Mouse (Mus musculus) erythroblast, embryonic 14.5 days (primary cell): ENCODE data around the gene Bmpr1b. TPM values are rescaled to one million over a fixed set of nuclear protein-coding genes. Genes with fewer than 3 reads are reported as not detected.

Experiments used
- H3K27me3 ChIP-seq: 2 replicates; pipeline ENCODE4 v1.6.1; 2012; ENCODE audit warnings: inconsistent platforms; ENCODE audit not compliant: control insufficient read depth
- H3K36me3 ChIP-seq: 2 replicates; pipeline ENCODE4 v1.6.1; 2012; ENCODE audit warnings: mild to moderate bottlenecking, inconsistent platforms; ENCODE audit not compliant: control insufficient read depth
- H3K4me1 ChIP-seq: 2 replicates; pipeline ENCODE4 v1.6.1; 2012; ENCODE audit warnings: inconsistent platforms; ENCODE audit not compliant: control insufficient read depth
- H3K4me3 ChIP-seq: replicated peaks from 2 replicates; pipeline ENCODE3; 2012; ENCODE audit warnings: moderate library complexity, mild to moderate bottlenecking, inconsistent platforms
- H3K9me3 ChIP-seq: 2 replicates; pipeline ENCODE4 v1.6.1; 2012; ENCODE audit warnings: low read length, inconsistent platforms, mixed read lengths; ENCODE audit not compliant: control insufficient read depth
- GATA1 ChIP-seq: IDR thresholded peaks from 2 replicates; pipeline ENCODE4 v1.6.1; 2012; ENCODE audit warnings: low read length, inconsistent platforms, mixed read lengths
- TAL1 ChIP-seq: IDR thresholded peaks from 3 replicates; pipeline ENCODE4 v1.6.1; 2012; ENCODE audit warnings: low read length, inconsistent platforms, mixed read lengths
- polyA plus RNA-seq: library from polyadenylated mRNA; stranded (reverse); fragments of >175 nt; gene quantifications from 2 replicates; pipeline ENCODE4 v1.2.3, GENCODE M21; 2012

Bmpr1b gene
- polyA plus RNA-seq, 1 experiment = not detected

GRCm38 (mm10) chr3:141914588-141914987, 254.6 kb downstream of the Bmpr1b start:
- Histone ChIP-seq H3K4me1 (no peaks in the 10 kb centered on the region), H3K4me3 (no peak overlapping the region), H3K9me3 (no peaks in the 10 kb centered on the region), H3K36me3 (no peaks in the 10 kb centered on the region), H3K27me3 (no peaks in the 10 kb centered on the region)
- no peak for TF ChIP-seq TAL1
- TF ChIP-seq GATA1 = no peak

- H3K9me3 ChIP-seq = no peaks in the 10 kb centered on the region
Measured at GRCm38 (mm10) chr3:141909136-141909535, 260.1 kb downstream of the Bmpr1b start.

GRCm38 (mm10) chr3:141905903-141906623, 263.2 kb downstream of the Bmpr1b start:
- no peaks in the 10 kb centered on the region for H3K36me3 ChIP-seq
- no peak overlapping the region for H3K4me3 ChIP-seq
- H3K27me3 ChIP-seq = no peaks in the 10 kb centered on the region
- H3K4me1 ChIP-seq = no peaks in the 10 kb centered on the region
- H3K9me3 ChIP-seq = peaks cover 5% of the 10 kb centered on the region; the same call in 1 of the 2 replicates
- TF ChIP-seq TAL1 (no peak), GATA1 (no peak)

More at GRCm38 (mm10) chr3:141909136-141909535, 260.1 kb downstream of the Bmpr1b start:
- Histone ChIP-seq H3K27me3 (no peaks in the 10 kb centered on the region), H3K4me3 (no peak overlapping the region), H3K36me3 (no peaks in the 10 kb centered on the region), H3K4me1 (no peaks in the 10 kb centered on the region)
- TF ChIP-seq TAL1 (no peak), GATA1 (no peak)

- H3K36me3 ChIP-seq = no peaks in the 10 kb centered on the region
- no peak overlapping the region for H3K4me3 ChIP-seq
- TF ChIP-seq TAL1 (no peak), GATA1 (no peak)
- H3K9me3 ChIP-seq = peaks cover 9% of the 10 kb centered on the region
- no peaks in the 10 kb centered on the region for H3K4me1 ChIP-seq
- H3K27me3 ChIP-seq = no peaks in the 10 kb centered on the region
Measured at GRCm38 (mm10) chr3:141900361-141900760, 268.9 kb downstream of the Bmpr1b start.

- Histone ChIP-seq H3K4me3 (no peak overlapping the region), H3K9me3 (peaks cover 9% of the 10 kb centered on the region), H3K4me1 (no peaks in the 10 kb centered on the region), H3K36me3 (no peaks in the 10 kb centered on the region), H3K27me3 (no peaks in the 10 kb centered on the region)
- no peak for TF ChIP-seq GATA1
- no peak for TF ChIP-seq TAL1
Measured at GRCm38 (mm10) chr3:141899521-141899920, 269.7 kb downstream of the Bmpr1b start.

GRCm38 (mm10) chr3:141897698-141898097, 271.5 kb downstream of the Bmpr1b start:
- H3K27me3 ChIP-seq = no peaks in the 10 kb centered on the region
- TF ChIP-seq TAL1 (no peak), GATA1 (no peak)
- H3K36me3 ChIP-seq = no peaks in the 10 kb centered on the region
- H3K4me1 ChIP-seq = no peaks in the 10 kb centered on the region
- peaks cover 9% of the 10 kb centered on the region for H3K9me3 ChIP-seq
- no peak overlapping the region for H3K4me3 ChIP-seq

- H3K36me3 ChIP-seq = no peaks in the 10 kb centered on the region
- TF ChIP-seq TAL1 (no peak), GATA1 (no peak)
- peaks cover 5% of the 10 kb centered on the region for H3K9me3 ChIP-seq
- no peaks in the 10 kb centered on the region for H3K27me3 ChIP-seq
- no peak overlapping the region for H3K4me3 ChIP-seq
- no peaks in the 10 kb centered on the region for H3K4me1 ChIP-seq
Measured at GRCm38 (mm10) chr3:141896870-141897554, 272.2 kb downstream of the Bmpr1b start.

- Histone ChIP-seq H3K4me1 (no peaks in the 10 kb centered on the region), H3K27me3 (no peaks in the 10 kb centered on the region), H3K36me3 (no peaks in the 10 kb centered on the region), H3K9me3 (peaks cover under 1% of the 10 kb centered on the region; the same call in 1 of the 2 replicates), H3K4me3 (no peak overlapping the region)
- TF ChIP-seq GATA1 = no peak
- TF ChIP-seq TAL1 = no peak
Measured at GRCm38 (mm10) chr3:141895096-141895495, 274.1 kb downstream of the Bmpr1b start.

GRCm38 (mm10) chr3:141890668-141891067, 278.6 kb downstream of the Bmpr1b start:
- H3K9me3 ChIP-seq = no peaks in the 10 kb centered on the region
- no peaks in the 10 kb centered on the region for H3K36me3 ChIP-seq
- H3K4me1 ChIP-seq = no peaks in the 10 kb centered on the region
- no peak overlapping the region for H3K4me3 ChIP-seq
- no peaks in the 10 kb centered on the region for H3K27me3 ChIP-seq
- TF ChIP-seq GATA1 (no peak), TAL1 (no peak)
